Mouse (Mus musculus): ENCODE measurements around the gene Unc5cl.

The Unc5cl gene

DNA sequence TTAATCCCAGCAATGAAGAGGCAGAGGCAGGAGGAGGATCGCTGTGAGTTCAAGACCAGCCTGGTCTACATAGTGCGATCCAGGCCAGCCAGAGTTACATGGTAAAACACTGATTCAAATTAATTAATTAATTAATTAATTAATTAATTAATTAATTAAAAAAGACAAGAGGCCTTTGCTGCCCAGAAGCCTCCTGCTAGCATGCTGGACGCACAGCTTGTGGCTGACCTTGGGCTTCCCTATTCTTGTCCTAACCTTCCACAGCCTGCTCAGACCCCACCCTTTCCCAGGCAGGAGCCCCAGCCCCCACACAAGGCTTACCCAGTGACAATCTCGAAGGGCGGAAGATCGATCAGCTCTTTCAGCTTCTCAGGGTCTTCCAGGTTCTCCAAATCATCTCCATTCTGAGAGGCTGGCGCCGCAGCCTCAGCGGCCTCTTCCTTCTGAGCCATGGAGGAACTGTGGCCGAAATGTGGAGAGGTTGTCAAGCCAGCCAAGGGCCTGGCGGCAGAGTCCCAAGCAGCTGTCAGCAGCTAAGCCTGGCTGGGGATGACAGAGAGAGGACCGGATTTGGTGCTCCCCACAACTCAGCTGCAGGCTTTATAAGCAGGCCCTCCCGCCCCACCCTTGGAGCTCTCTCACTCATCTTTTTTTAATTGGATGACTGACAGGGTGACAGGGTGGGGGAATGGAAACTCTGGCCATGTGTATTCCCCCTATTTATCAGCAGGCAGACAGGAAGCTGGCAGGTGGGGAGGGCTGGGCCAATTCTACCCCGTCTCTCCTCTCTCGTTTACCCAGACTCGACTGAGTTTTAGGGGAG is 22.3 kb upstream of the Unc5cl start, which contains the start of gene Apobec2:
Gene Apobec2 (minus strand): TSS at position 773 of the 823 bp plus-strand sequence.
- no peak for DNase-seq (ENCODE audit: low spot score)

DNA sequence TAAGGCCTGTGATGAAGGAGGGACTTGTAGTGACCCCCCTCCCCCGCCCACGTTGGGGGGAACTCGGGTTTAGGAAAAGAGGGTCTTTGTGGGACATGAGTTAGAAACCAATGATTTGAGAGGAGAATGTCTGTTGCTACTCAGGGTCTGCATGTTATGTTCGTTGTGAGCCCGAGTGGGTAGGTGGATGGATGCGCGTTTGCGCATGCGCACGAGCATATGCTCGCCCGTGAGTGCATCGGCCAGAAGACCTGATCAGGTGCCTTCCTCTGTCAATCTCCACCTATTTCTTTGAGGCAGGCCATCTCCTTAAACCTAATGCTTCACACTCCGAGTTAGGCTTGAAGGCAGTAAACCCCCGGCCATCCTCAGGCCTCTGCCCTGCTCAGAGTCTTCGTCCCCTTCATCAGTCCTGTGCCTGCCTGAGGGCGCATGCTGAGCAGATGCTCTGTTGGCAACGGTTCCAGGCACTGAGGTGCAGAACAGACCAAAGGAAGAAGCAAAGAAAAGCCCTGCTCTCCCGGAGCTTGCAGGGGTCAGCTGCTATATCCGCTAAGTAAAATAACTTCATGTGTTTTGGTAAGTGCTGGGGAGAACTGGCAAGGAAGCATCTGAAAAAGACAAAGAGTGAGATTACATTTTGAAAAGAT is 21.6 kb upstream of the Unc5cl start:
- no peak for DNase-seq (ENCODE audit: low spot score)

DNA sequence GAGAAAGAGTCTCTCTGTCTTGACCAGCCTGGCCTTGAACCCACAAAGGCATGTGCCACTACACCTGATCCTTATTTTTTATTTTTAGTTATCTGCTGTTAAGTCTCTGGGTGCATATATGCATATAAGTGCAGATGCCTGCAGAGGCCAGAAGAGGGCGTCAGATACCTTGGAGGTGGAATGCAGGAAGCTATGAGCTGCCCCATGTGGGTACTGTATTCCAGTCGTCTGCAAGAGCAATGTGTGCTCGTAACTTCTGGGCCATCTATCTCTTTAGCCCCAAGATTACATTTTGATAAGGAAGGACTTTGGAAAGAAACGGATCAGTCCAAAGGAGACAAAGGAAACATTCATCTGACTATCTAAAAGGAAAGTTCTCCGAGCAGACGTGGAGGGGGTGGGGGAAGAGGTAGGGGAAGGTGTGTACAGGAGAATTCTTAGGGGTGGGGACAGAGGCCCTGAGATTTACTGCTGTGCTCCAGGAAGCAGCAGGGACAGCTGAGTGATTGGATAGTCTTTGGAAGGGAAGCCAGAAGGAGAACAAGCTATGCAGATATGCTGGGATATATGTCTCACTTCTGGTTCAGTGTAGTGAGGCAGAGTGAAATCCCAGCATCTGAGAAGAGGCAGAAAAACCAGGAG is 20.9 kb upstream of the Unc5cl start:
- no peak for DNase-seq (ENCODE audit: low spot score)

DNA sequence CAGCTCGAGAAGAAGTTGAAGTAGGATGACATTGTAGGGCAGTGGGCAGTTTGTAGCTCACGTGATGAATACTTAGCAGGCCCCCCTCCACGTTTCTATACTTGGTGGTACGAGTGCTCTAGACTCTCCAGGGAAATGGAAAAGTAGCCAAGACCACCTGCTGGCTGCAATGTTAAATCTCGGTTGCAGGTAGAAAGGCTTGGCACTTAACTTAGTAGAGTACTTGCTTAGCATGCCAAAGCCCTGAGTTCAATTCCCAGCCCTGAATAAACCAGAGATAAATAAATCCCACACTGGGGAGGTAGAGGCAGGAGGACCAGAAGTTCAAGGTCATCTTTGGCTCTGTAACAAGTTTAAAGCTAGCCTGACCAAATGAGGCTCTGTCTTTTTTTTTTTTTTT is 20.2 kb upstream of the Unc5cl start:
- DNase-seq (ENCODE audit: low spot score) = no peak

DNA sequence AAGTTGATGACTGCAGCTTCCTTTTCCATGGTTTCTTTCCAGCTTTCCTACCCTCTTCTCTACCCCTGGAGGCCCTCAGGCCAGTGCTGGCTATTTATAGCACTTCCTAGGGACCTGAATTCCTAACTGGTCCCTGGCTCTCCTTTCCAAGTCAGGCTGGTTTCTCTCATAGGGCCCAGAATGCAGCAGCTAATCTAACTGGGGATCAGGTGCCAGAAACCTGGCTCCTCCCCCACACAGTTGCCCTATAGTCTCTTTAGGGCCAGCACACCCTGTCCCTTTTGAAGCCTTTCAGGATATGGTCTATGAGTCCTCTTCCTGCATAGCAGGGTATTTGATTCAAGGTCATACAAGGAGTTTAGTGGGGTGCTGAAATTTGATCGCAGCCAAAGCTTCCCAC is 18.2 kb upstream of the Unc5cl start:
- no peak for DNase-seq (ENCODE audit: low spot score)

DNA sequence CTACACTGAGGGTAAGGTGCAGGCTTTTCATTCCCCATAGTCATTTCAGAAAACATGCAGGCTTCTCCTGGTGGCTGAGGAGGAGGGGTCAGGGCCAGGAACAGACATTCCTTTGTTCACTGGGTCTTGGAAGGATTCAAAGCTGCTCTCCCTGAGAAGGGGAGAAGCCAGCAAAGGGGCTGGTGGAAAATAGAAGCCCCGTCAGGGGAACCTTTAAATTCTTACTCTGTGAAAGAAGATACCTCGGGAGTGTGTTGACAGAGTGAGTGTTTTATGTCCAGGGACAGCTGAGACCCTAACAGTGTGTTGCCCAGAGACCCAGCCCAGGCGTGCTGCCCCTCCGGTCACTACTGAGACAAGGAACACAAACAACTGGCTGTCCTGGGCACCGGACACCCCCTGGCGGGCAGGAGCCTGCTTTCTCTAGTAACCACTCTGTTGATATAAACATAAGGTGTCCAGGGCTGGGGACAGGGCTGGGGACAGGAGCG is 17.2 kb upstream of the Unc5cl start:
- no peak for DNase-seq (ENCODE audit: low spot score)

DNA sequence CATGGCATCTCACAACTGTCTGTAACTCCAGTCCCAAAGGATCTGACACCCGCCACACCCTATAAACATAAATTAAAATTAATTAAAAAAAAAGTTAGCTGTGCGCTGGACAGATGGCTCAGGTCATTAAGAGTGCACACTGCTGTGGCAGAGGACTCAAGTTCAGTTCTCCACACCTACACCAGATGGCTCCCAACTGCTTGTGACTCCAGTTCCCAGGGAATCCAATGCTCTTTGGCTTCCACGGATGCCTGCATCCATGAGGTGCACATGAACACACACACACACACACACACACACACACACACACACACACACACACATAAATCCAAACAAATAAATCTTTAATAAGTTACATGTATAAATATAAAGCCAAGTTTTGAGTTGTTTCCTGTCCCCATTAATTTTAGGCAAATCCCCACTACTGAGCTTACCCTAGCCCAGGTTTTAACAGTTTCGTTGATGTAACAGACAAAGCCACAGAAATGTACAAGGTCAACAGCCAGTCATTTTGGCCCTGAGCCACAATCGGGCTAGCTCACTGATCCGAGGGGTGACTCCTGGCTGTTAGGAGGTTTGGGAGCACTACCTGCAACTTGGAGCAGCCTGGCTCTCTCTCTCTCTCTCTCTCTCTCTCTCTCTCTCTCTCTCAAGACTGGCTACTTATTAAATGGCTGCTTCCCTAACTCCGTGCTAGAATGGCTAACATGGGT is 11.8 kb upstream of the Unc5cl start:
- no peak for DNase-seq (ENCODE audit: low spot score)

DNA sequence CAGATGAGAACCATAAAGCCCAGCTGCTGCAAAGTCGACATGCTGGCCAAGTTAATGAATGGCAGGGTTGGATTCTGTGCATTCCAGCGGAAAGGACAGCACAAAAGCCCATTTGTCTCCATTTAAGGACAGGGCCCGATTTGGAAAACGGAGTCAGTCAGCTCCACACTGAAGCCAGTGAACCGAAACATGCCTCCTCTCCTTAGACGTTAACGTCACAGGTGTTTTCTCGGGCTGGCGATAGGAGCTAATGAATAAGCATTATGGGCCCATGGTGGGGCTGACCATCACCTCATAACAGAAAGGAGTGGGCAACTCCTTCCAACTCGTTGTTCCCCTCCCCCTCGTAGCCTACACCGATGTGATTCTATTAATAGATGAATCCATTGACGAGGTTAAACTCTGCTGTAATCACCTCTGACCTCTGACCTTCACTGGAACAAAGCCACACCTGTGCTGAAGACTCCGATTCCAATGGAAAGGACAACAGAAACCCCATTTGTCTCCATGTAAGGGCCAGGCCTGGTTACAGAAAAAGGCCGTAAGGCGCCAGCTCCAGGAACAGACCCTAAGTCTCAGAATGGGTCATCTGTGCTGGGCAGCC is 11.1 kb upstream of the Unc5cl start:
- peak; percentile 57 for DNase-seq (ENCODE audit: low spot score)

DNA sequence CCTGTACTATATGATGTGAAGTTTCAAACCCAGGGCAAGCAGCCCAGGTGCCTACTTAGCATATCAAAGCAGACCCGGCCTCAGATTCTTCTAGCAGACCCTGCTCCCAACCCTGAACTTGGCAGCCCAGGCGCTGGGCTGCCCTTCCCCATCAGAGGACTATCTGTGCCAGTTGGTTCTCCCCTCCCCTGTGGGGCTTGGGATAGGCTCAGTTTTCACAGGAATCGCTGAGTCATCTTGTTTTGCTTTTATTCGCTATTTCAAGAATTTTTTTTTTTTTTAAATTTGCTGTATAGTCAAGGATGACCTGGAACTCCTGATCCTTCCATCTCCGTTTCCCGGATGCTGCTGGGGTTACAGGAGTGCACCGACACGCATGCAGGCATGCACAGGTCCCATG is 7.0 kb upstream of the Unc5cl start:
- no peak for DNase-seq (ENCODE audit: low spot score)

DNA sequence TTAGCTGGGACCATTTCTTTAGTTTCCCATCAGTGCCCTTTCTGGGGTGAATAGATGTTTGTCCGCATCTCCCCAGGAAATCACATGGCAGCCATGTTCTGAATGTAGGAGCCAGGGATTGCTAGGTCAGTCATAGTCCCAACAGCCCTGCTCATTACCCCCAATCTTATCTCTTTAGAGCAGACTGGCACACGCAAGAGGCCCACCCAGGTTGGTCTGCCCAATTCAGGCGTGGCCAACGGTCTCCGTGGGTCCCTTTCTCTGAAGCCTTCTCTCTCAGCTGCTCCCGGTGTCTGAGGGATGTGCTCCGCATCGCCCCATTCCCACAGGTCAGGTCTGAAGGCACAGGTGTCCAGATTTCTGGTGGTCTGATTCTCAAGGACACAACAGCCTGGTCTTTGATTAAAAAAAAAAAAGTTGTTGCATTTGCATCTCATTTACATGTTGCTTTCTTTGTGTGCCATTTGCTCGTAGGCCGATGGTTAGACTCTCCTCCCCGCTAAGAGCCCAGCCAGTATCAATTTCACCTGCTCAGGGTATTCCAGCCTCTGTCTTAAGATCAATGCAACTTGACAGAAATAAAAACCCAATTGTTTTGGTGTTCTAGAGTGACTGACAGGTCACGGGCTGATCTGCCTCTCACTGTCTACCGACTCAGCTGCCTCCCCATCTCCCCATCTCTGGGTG is 3.9 kb upstream of the Unc5cl start:
- DNase-seq (ENCODE audit: low spot score) = no peak

DNA sequence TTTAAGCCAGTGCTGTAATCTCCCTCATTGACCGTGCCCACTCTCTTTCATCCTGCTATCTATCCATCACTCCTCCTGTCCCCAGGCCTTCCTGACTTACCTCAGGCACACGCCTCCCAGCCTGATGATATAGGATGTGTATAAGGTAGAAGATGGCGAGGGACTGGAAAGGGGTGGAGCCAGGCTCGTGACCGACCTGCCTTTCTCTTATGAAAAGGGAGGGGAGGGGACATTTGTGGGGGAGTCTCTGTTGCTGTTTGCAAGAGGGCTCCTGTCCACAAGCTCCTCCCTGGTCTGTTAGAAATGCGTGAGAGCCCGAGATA is 3.4 kb upstream of the Unc5cl start, which contains the start of gene Tspo2:
Gene Tspo2 (minus strand): TSS at position 170 of the 323 bp plus-strand sequence.
- no peak for DNase-seq (ENCODE audit: low spot score)

DNA sequence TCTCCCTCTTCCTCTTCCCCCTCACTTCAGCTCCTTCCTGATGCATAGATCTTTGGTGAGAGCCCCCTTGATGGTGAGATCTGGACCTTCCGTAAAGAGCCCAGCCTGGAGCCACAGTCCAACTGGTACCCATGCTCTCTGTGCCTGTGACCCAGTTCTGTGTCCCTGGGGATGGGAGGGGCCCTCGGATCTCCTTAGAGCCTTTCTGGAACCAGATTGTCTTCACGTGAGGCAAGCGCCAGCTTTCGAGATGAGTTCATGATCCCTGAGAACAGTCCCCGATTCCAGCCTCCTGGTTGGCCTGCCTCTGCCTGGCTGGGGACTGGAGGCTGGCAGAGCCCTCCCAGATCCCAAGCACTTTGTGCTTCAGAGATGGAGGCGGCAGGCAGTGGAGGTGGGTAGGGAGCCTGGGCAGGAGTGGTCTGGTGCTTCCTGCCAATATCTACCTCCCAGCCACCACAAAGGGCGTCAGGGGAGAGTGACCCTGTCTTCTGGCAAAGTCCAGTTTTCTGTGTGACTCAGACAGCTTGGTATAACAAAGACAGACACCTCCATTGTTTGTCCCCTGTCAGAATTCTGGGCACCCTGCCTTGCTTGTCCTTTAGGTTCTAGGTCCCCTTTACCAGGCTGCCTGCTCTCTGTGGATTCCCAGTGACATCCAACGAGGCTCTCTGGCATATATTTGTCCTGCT is 2.8 kb upstream of the Unc5cl start:
- no peak for DNase-seq (ENCODE audit: low spot score)

DNA sequence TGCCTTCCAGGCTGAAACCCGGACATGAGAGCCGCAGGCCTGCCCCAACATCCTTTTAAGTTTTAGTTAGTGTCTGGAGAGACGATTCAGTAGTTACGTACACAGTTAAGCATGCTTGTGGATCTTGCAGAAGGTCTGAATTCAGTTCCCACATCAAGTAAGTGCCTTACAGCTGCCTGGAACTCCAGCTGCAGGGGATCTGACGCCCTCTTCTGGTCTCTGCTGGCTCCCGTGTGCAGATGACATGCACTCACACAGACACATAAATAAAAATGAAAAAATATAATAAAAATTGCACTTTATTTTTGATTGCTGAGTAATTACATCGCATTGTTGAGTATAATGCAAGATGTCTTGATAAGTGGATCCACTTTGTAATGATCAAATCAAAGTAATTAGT is 1.2 kb upstream of the Unc5cl start:
- no peak for DNase-seq (ENCODE audit: low spot score)

DNA sequence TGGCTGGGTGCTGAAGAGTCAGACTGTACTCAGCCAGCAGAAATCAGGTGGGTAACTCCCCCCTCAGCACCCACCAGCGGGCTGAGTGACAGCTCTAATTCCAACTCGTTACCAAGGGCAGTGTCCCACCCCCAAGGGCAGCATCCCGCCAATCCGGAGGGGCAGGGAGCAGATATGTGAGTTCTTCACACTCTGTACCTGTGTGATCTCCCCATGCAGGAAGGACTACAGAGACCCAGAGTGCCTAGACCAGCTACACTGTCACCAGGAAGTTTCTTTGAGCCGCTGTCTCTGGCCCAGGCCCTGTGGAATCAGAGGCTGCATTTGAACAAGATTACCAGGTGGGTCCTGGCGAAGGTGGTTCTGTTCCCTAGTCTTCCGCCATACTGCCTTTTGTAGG is 511 bp upstream of the Unc5cl start:
- peak; percentile 30 for DNase-seq (ENCODE audit: low spot score)

DNA sequence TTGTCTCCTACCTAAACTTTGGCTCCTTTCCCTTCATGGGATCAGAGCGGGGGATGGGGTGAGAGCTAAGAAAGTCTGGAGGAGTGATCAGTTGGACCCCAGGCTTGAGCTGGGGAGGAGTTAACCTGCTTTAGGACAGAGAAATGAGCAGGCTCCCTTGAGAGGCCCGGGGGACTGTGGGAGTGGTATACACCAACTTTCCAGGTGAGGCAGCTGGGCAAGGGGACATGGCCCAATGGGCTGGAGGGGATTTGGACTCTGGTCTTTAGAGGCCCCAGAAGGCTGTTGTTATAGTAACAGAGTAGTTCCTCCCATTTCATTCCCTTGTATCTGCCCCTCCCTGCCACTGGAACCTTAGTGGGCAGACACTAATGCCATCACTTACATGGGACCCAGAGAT is 1.3 kb downstream of the Unc5cl start:
- no peak for DNase-seq (ENCODE audit: low spot score)

DNA sequence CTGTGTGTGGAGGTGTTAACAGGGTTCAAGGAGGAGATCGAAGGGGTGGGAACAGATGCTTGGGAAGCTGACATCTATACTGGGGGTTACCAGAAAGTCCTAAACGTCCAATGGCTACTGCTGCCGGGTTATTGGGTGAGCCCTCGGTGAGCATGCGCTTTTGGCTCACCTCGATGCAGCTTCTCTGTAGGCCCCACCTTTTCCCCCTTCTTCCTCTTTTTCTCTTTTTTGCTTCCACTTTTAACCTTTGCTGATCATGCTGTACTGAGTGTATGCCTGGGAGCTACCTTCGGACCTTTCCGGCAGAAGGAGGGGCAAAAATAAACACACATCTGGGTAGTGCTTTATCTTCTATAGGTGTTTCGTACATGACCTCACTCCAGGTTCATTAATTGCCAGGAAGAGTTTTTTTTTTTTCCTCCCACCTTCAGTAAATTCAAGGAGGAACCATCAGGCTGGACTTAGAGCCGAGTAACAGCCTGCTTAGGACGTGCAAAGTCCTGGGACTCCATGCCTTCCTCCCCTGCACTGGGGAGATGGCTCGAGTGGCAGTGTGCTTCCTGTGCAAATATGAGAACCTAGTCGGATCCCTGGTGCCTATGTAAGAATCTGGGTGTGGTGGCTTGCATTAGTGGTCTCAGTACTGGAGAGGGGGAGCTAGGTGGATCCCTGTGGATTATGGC is 3.4 kb downstream of the Unc5cl start:
- DNase-seq (ENCODE audit: low spot score) = peak; percentile 63

DNA sequence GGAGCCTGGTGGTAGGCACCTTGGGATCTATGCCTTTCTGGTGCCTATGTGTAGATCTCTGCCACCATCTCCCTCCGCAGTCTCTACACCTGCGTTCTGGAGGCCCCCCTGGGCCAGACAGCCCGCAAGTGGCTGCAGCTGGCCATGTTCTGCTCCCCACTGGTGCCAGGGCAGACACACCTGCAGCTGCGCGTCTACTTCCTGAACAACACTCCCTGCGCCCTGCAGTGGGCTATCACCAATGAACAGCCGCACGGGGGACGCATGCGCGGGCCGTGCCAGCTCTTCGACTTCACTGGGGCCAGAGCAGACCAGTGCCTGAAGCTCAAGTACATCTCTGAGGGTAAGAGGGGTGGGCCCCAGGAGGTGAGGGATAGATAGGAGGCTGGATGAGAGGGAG is 7.4 kb downstream of the Unc5cl start:
- DNase-seq (ENCODE audit: low spot score) = no peak

DNA sequence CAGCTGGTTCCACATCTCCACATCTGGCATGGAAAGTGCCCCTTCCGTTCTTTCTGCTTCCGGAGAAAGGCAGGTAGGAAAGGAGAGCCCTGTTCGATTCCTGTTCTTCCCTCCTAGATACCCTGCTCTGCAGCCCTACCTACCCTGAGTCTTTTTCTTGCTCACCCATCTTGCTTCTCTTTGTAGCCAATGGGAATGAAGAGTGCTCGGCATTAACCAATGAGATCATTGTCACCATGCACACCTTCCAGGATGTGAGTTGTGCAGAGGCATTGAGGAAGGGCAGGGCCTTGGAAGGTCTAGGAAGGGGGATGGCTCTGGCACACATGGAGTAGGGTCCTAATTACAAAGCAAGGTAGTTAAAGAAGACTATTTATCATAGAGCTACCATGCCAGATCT is 8.7 kb downstream of the Unc5cl start:
- DNase-seq (ENCODE audit: low spot score) = no peak

DNA sequence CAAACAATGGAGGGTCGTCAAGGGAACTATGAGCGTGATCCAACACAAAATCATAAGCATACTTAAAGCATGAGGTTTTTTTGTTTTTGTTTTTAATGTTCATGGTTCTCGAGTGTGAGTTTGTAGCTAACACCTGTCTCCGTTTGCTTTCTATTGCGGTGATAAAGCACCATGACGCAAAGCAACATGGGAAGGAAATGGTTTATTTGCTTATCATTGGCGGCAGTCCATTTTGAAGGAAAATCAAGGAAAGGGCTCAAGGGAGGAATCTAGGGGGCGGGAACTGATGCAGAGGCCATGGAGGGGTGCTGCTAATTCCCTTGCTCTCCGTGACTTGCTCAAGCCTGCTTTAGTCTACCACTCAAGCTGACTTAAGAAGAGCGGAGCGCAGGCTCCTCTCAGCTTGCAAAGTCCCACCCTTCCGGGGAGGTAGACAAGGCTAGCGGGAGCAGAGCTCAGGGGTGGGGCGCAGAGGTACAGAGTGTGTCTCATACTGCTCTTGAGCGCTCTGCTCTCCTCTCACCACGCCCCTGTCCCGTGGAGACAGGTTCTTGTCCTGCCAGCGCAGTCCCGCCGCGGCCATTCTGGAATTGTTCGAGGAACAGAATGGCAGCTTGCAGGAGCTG is 12.2 kb downstream of the Unc5cl start:
- no peak for DNase-seq (ENCODE audit: low spot score)

Measured in yolk sac, embryonic 10.5 days (tissue).